Mouse (Mus musculus) spleen, postnatal 36 days (tissue): Measurements from ENCODE around the gene Rps18.
"Not testable (repeated sequence)": the region's sequence is repeated elsewhere in the genome, so short reads cannot be mapped to it uniquely, and the experiment has no call there.

ENCODE experiments used
- DNase-seq, 2 experiments: peaks; one replicate each; pipeline ENCODE4 v3.0.0; 2022; ENCODE audit warnings: low spot score in 2 of 2, mixed read lengths in 1 of 2

Rps18 gene

GRCm38 (mm10) chr17:33904835-33905234 is 51.0 kb downstream of the Rps18 start, which contains the start of gene Platr17:
Gene Platr17 (plus strand): TSS chr17:33905135.
- not testable (repeated sequence) for DNase-seq

DNA sequence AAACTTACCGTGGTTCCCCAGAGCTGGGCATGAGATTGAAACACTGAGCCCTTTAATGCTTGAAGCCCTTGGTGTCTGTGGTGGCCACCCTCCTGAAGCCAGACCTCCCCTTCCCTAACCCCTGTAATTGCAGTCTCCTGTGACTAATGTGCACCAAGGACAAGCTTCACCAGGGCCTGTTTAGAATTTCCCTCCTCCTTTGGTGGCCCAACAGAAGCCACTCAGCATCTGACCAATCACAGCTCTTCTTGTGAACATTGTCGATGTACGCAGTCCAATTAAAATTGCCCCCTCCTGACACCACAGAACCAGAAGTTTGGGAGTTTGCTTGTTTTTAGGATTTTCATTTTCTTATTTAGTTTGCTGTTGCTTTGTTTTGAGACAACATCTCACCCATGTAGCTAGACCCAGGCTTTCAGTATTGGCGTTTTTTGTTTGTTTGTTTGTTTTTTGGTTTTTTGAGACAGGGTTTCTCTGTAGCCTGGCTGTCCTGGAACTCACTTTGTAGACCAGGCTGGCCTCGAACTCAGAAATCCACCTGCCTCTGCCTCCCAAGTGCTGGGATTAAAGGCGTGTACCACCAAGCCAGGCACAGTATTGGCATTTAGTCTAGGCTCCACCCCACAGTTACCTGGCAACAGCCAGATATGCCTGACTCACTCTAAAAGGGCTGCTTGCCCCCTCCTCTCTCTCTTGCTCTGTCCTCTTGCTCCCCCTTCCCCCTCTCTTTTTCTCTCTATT is 51.7 kb downstream of the Rps18 start:
- DNase-seq = not testable (repeated sequence)

- no peak for DNase-seq
Observed at GRCm38 (mm10) chr17:33902491-33902890, 53.3 kb downstream of the Rps18 start.

- DNase-seq = no peak
Observed at GRCm38 (mm10) chr17:33902079-33902478, 53.7 kb downstream of the Rps18 start.
